In the genomic region with DNA sequence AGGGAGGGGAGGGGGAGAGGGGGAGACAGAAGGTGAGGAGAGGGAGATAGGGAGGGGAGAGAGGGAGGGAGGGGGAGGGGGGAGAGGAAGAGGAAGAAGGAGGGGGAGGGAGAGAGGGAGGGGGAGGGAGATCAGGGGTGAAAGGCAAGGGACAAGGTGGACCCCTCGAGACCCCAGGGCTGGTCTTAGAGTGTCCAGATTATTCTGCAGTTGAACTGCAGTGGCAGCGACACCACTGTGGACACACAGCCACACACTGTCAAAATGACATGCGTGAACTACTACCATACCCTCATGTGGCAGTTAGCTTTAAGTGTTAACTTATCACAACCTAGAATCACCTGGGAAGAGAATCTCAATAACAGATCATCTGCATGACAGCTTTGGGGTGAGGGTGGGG, we compare ENCODE assay signal across 17 mouse cellular contexts. TPM values are rescaled to one million over a fixed set of nuclear protein-coding genes. Genes with fewer than 3 reads are reported as not detected.
DNase-seq lines count a peak whose midpoint lies in the region; ATAC-seq lines count a peak whose summit lies in the region.
"Had no signal": no experiment of that assay in that cellular context is flagged by ENCODE, and none has a peak within 500 bp of the region (broad histone marks: within the 10 kb centered on the region; RNA-seq: fewer than 3 reads in every experiment).

No protein-coding gene starts in this region.

- DNase-seq in hindbrain, embryonic 10.5 days (ENCODE audit: low spot score): no peak
- no peak for DNase-seq in hindbrain, embryonic 14.5 days (ENCODE audit: low spot score)
- peak; percentile 8 for DNase-seq in naive thymus-derived CD4-positive, alpha-beta T cell, adult 2 months (ENCODE audit: low read depth)
- DNase-seq in spleen, postnatal 10 days (ENCODE audit: low spot score in 2 of 2): no peak

- no peak overlapping the region for H3K9ac ChIP-seq in hindbrain, embryonic 14.5 days
- H3K9ac ChIP-seq in embryonic facial prominence, embryonic 12.5 days: no peak overlapping the region; the same call in 1 of the 2 replicates
- H3K9ac ChIP-seq in forebrain, embryonic 15.5 days (replicated peaks): no peak overlapping the region
- H3K9ac ChIP-seq in liver, embryonic 12.5 days: no peak overlapping the region
- H3K9ac ChIP-seq: liver, embryonic 14.5 days; lung, embryonic 15.5 days had no signal

- H3K9me3 ChIP-seq in hindbrain, embryonic 10.5 days: no peaks in the 10 kb centered on the region
- no peaks in the 10 kb centered on the region for H3K9me3 ChIP-seq in hindbrain, embryonic 14.5 days (ENCODE audit: control insufficient read depth, low read length)
- H3K9me3 ChIP-seq in embryonic facial prominence, embryonic 12.5 days: no peaks in the 10 kb centered on the region
- H3K9me3 ChIP-seq in forebrain, embryonic 15.5 days: no peaks in the 10 kb centered on the region
- H3K9me3 ChIP-seq in liver, embryonic 12.5 days (replicated peaks): no peaks in the 10 kb centered on the region
- H3K9me3 ChIP-seq: embryonic facial prominence, embryonic 15.5 days; hindbrain, embryonic 15.5 days; lung, embryonic 15.5 days; megakaryocyte, embryonic 14.5 days had no signal

- ATAC-seq in hindbrain, embryonic 14.5 days (ENCODE audit: low FRiP score): no peak
- no peak for ATAC-seq in embryonic facial prominence, embryonic 12.5 days (ENCODE audit: insufficient number of reproducible peaks, insufficient read depth, low FRiP score, low TSS enrichment)
- ATAC-seq in forebrain, embryonic 15.5 days (replicated peaks): 0 out of 2 replicates have a peak, but pooled peaks have one; percentile 24
- ATAC-seq in liver, embryonic 12.5 days: no peak

- H3K36me3 ChIP-seq in hindbrain, embryonic 10.5 days: no peaks in the 10 kb centered on the region
- no peaks in the 10 kb centered on the region for H3K36me3 ChIP-seq in hindbrain, embryonic 14.5 days (replicated peaks; ENCODE audit: control insufficient read depth, insufficient read depth)
- H3K36me3 ChIP-seq in embryonic facial prominence, embryonic 12.5 days: no peaks in the 10 kb centered on the region
- H3K36me3 ChIP-seq in forebrain, embryonic 15.5 days: no peaks in the 10 kb centered on the region
- H3K36me3 ChIP-seq in liver, embryonic 12.5 days: no peaks in the 10 kb centered on the region
- H3K36me3 ChIP-seq: embryonic facial prominence, embryonic 15.5 days; hindbrain, embryonic 15.5 days; lung, embryonic 15.5 days had no signal

- peak overlapping the region; percentile 75; the same call in 1 of the 2 replicates for H3K27ac ChIP-seq in hindbrain, embryonic 10.5 days
- H3K27ac ChIP-seq in hindbrain, embryonic 14.5 days: no peak overlapping the region
- no peak overlapping the region for H3K27ac ChIP-seq in embryonic facial prominence, embryonic 12.5 days
- H3K27ac ChIP-seq in forebrain, embryonic 15.5 days (replicated peaks): 0 out of 2 replicates have a peak overlapping the region, but pooled peaks have one; percentile 18
- no peak overlapping the region for H3K27ac ChIP-seq in liver, embryonic 12.5 days
- H3K27ac ChIP-seq: embryonic facial prominence, embryonic 15.5 days; liver, embryonic 14.5 days; lung, embryonic 15.5 days had no signal

- no peak overlapping the region for H3K4me2 ChIP-seq in hindbrain, embryonic 14.5 days (replicated peaks)
- H3K4me2 ChIP-seq in embryonic facial prominence, embryonic 12.5 days (replicated peaks): peak overlapping the region; percentile 44; the same call in 1 of the 2 replicates
- H3K4me2 ChIP-seq in forebrain, embryonic 15.5 days (replicated peaks): no peak overlapping the region
- no peak overlapping the region for H3K4me2 ChIP-seq in liver, embryonic 12.5 days

- H3K4me1 ChIP-seq in hindbrain, embryonic 10.5 days (replicated peaks): peaks cover 17% of the 10 kb centered on the region
- peaks cover 6% of the 10 kb centered on the region; the same call in 1 of the 2 replicates for H3K4me1 ChIP-seq in hindbrain, embryonic 14.5 days (replicated peaks; ENCODE audit: control insufficient read depth, insufficient read depth, low read length)
- peaks cover 7% of the 10 kb centered on the region for H3K4me1 ChIP-seq in embryonic facial prominence, embryonic 12.5 days
- H3K4me1 ChIP-seq in forebrain, embryonic 15.5 days: peaks cover 16% of the 10 kb centered on the region
- H3K4me1 ChIP-seq in liver, embryonic 12.5 days: peaks cover 2% of the 10 kb centered on the region; the same call in 1 of the 2 replicates

- 74% methylated on average over 3 of the region's 3 CpGs for WGBS in hindbrain, embryonic 10.5 days
- 67% methylated on average over 3 of the region's 3 CpGs for WGBS in hindbrain, embryonic 14.5 days
- 55% methylated on average over 3 of the region's 3 CpGs for WGBS in embryonic facial prominence, embryonic 12.5 days
- WGBS in forebrain, embryonic 15.5 days: 62% methylated on average over 3 of the region's 3 CpGs
- 39% methylated on average over 3 of the region's 3 CpGs for WGBS in liver, embryonic 12.5 days (ENCODE audit: insufficient replicate concordance)

- no peak overlapping the region for H3K4me3 ChIP-seq in hindbrain, embryonic 10.5 days
- H3K4me3 ChIP-seq in hindbrain, embryonic 14.5 days (replicated peaks; ENCODE audit: low read length): no peak overlapping the region
- no peak overlapping the region for H3K4me3 ChIP-seq in embryonic facial prominence, embryonic 12.5 days
- no peak overlapping the region for H3K4me3 ChIP-seq in forebrain, embryonic 15.5 days
- no peak overlapping the region for H3K4me3 ChIP-seq in liver, embryonic 12.5 days
- H3K4me3 ChIP-seq: megakaryocyte, embryonic 14.5 days had no signal

- H3K27me3 ChIP-seq in hindbrain, embryonic 10.5 days (ENCODE audit: insufficient read depth, poor library complexity, severe bottlenecking): peaks cover 7% of the 10 kb centered on the region; the same call in 1 of the 2 replicates
- H3K27me3 ChIP-seq in hindbrain, embryonic 14.5 days (ENCODE audit: control insufficient read depth, insufficient read depth, low read length): no peaks in the 10 kb centered on the region
- H3K27me3 ChIP-seq in embryonic facial prominence, embryonic 12.5 days: no peaks in the 10 kb centered on the region
- H3K27me3 ChIP-seq in forebrain, embryonic 15.5 days: no peaks in the 10 kb centered on the region
- H3K27me3 ChIP-seq in liver, embryonic 12.5 days (replicated peaks): peaks cover 27% of the 10 kb centered on the region
- H3K27me3 ChIP-seq: embryonic facial prominence, embryonic 15.5 days; hindbrain, embryonic 15.5 days; lung, embryonic 15.5 days had no signal

RNA-seq across cellular contexts. Expression of a gene that starts 7.7 kb away (rescaled TPM):
- 15.8 and 20.8 TPM in 2 replicates for polyA plus RNA-seq in hindbrain, embryonic 10.5 days (2016; fragmentation: Nextera tagmentation; extraction: Ambion mirVana)
- polyA plus RNA-seq in hindbrain, embryonic 14.5 days (2014; fragmentation: Nextera tagmentation; extraction: Ambion mirVana): 35.0 and 38.1 TPM in 2 replicates
- 31.6 and 35.6 TPM in 2 replicates for polyA plus RNA-seq in embryonic facial prominence, embryonic 12.5 days (2016; fragmentation: Nextera tagmentation; extraction: Ambion mirVana)
- polyA plus RNA-seq in forebrain, embryonic 15.5 days (2015; fragmentation: Nextera tagmentation; extraction: Ambion mirVana): 30.2 and 32.4 TPM in 2 replicates
- polyA plus RNA-seq in liver, embryonic 12.5 days (2016; fragmentation: Nextera tagmentation; extraction: Ambion mirVana): 4.7 and 4.8 TPM in 2 replicates

RNA-seq across cellular contexts. Expression of a gene that starts 17.7 kb away (rescaled TPM):
- not detected in 2 replicates for polyA plus RNA-seq in hindbrain, embryonic 10.5 days (2016; fragmentation: Nextera tagmentation; extraction: Ambion mirVana)
- polyA plus RNA-seq in hindbrain, embryonic 14.5 days (2014; fragmentation: Nextera tagmentation; extraction: Ambion mirVana): not detected in 2 replicates
- not detected in 2 replicates for polyA plus RNA-seq in embryonic facial prominence, embryonic 12.5 days (2016; fragmentation: Nextera tagmentation; extraction: Ambion mirVana)
- not detected in 2 replicates for polyA plus RNA-seq in forebrain, embryonic 15.5 days (2015; fragmentation: Nextera tagmentation; extraction: Ambion mirVana)
- polyA plus RNA-seq in liver, embryonic 12.5 days (2016; fragmentation: Nextera tagmentation; extraction: Ambion mirVana): not detected in 2 replicates
- polyA plus RNA-seq: brain, embryonic 14.5 days; embryonic facial prominence, embryonic 15.5 days; heart, embryonic 14.5 days; hindbrain, embryonic 15.5 days; intestine, embryonic 16.5 days; limb, embryonic 14.5 days; liver, embryonic 14.5 days; lung, embryonic 15.5 days; small intestine, adult 2 months had no signal

RNA-seq across cellular contexts. Expression of a gene that starts 35.3 kb away (rescaled TPM):
- 2.2 and 2.7 TPM in 2 replicates for polyA plus RNA-seq in hindbrain, embryonic 10.5 days (2016; fragmentation: Nextera tagmentation; extraction: Ambion mirVana)
- 8.7 and 9.2 TPM in 2 replicates for polyA plus RNA-seq in hindbrain, embryonic 14.5 days (2014; fragmentation: Nextera tagmentation; extraction: Ambion mirVana)
- polyA plus RNA-seq in embryonic facial prominence, embryonic 12.5 days (2016; fragmentation: Nextera tagmentation; extraction: Ambion mirVana): 1.1 and 1.5 TPM in 2 replicates
- 3.0 and 3.5 TPM in 2 replicates for polyA plus RNA-seq in forebrain, embryonic 15.5 days (2015; fragmentation: Nextera tagmentation; extraction: Ambion mirVana)
- polyA plus RNA-seq in liver, embryonic 12.5 days (2016; fragmentation: Nextera tagmentation; extraction: Ambion mirVana): 0.20 and 0.33 TPM in 2 replicates

Comparison
In these comparisons a context has a peak if more than half of its experiments do, and no peak if none do; other contexts are left out.
1. H3K27ac ChIP-seq: peak in hindbrain, embryonic 10.5 days (single experiment) and forebrain, embryonic 15.5 days (single experiment); none in hindbrain, embryonic 14.5 days (single experiment), embryonic facial prominence, embryonic 12.5 days (single experiment) and liver, embryonic 12.5 days (single experiment).